Mouse (Mus musculus) stomach, postnatal 0 days (tissue): ENCODE measurements at regions not wholly inside any gene's neighbourhood (a gene's known extent, or its start where the extent isn't known, plus 50 kb on each side); places are given as distances from the start of the nearest gene placed in this dataset.

Source experiments
- CTCF ChIP-seq: IDR thresholded peaks from 2 replicates; pipeline ENCODE4 v1.5.1; 2016; ENCODE audit warnings: antibody characterized with exemption, low read depth, mild to moderate bottlenecking, moderate library complexity
- EP300 ChIP-seq: optimal IDR thresholded peaks from 2 replicates; pipeline ENCODE3; 2016; ENCODE audit warnings: antibody characterized with exemption

GRCm38 (mm10) chr16:44637100-44637499 lies 78.4 kb upstream of the Boc start:
- TF ChIP-seq EP300: no peak
- no peak for TF ChIP-seq CTCF
